ENCODE assay signal across 8 mouse cellular contexts in the genomic region with DNA sequence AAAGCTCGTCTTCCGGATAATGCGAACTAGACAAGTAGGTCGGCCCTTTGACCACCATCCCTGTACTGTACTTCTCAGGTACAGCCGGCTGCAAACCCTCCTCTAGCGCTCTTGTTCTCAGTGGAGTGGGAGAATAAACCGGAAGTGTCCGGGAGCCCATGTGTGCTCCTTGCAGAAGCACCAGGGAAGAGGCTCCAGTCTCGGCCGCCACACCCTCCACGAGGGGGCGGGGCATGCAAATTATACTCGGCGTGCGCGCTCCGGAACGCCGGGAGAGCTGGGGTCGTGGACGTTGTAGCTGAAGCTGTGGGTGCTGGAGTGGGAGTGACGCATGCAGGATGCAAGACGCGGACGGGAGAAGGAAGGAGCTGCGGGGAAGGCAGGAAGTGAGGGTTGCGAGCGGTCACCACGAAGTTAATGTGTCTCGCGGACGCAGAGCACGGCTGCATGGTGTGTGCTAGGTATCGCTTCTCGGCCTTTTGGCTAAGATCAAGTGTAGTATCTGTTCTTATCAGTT. TPM values are rescaled to one million over a fixed set of nuclear protein-coding genes. Genes with fewer than 3 reads are reported as not detected.
DNase-seq lines count a peak whose midpoint lies in the region; ATAC-seq lines count a peak whose summit lies in the region.

No protein-coding gene starts in this region.

- no peaks in the 10 kb centered on the region for H3K36me3 ChIP-seq in hindbrain, embryonic 12.5 days

- no peaks in the 10 kb centered on the region for H3K9me3 ChIP-seq in hindbrain, embryonic 12.5 days (replicated peaks)

- peak overlapping the region; percentile 90 for H3K27ac ChIP-seq in hindbrain, embryonic 12.5 days

- H3K4me2 ChIP-seq in hindbrain, embryonic 12.5 days (replicated peaks), result peak overlapping the region; percentile 52

- H3K9ac ChIP-seq in hindbrain, embryonic 12.5 days, result peak overlapping the region; percentile 59

- no peaks in the 10 kb centered on the region for H3K27me3 ChIP-seq in hindbrain, embryonic 12.5 days

- peak; percentile 92 for ATAC-seq in hindbrain, embryonic 12.5 days (ENCODE audit: low FRiP score)

- peak overlapping the region; percentile 39 for H3K4me3 ChIP-seq in hindbrain, embryonic 12.5 days

- WGBS in hindbrain, embryonic 12.5 days, result 3% methylated on average over 35 of the region's 35 CpGs

- DNase-seq in MN1 (ENCODE audit: low spot score), result peak; percentile 95
- DNase-seq in cerebellum, adult 9-10 months, result peak; percentile 86
- DNase-seq in frontal cortex, adult 2 months (ENCODE audit: extremely low spot score in 1 of 2, low spot score in 1 of 2), result peak; percentile 72 to 86
- DNase-seq in layer of hippocampus, postnatal 14 days (ENCODE audit: low spot score in 2 of 2), result peak; percentile 80 to 82
- DNase-seq in lung, postnatal 14 days, result peak; percentile 88
- peak; percentile 79 for DNase-seq in retina, adult 2 months (ENCODE audit: low read depth, low spot score)
- DNase-seq in thymus, postnatal 36 days, result peak; percentile 85 to 86

- peaks cover 20% of the 10 kb centered on the region for H3K4me1 ChIP-seq in hindbrain, embryonic 12.5 days

RNA-seq across cellular contexts. Expression of a gene that starts 29.5 kb away (rescaled TPM):
- 7.6 and 8.6 TPM in 2 replicates for polyA plus RNA-seq in frontal cortex, adult 2 months (2012; rRNA removed)
- 13.2 and 16.5 TPM in 2 replicates for polyA plus RNA-seq in hindbrain, embryonic 12.5 days (2016; fragmentation: Nextera tagmentation; extraction: Ambion mirVana)
- total RNA-seq in layer of hippocampus, postnatal 14 days (2021), result 1 to 10 TPM; 5.9 to 6.1 TPM

RNA-seq across cellular contexts. Expression of a gene that starts 29.6 kb away (rescaled TPM):
- polyA plus RNA-seq in frontal cortex, adult 2 months (2012; rRNA removed), result 19.6 and 20.4 TPM in 2 replicates
- 31.0 and 36.0 TPM in 2 replicates for polyA plus RNA-seq in hindbrain, embryonic 12.5 days (2016; fragmentation: Nextera tagmentation; extraction: Ambion mirVana)
- 10 to 100 TPM; 25.5 to 26.1 TPM for total RNA-seq in layer of hippocampus, postnatal 14 days (2021)

RNA-seq across cellular contexts. Expression of a gene that starts 42.5 kb away (rescaled TPM):
- polyA plus RNA-seq in frontal cortex, adult 2 months (2012; rRNA removed), result 3.3 and 4.1 TPM in 2 replicates
- polyA plus RNA-seq in hindbrain, embryonic 12.5 days (2016; fragmentation: Nextera tagmentation; extraction: Ambion mirVana), result 11.9 and 12.9 TPM in 2 replicates
- total RNA-seq in layer of hippocampus, postnatal 14 days (2021), result 1 to 10 TPM; 3.1 to 4.5 TPM

RNA-seq across cellular contexts. Expression of a gene that starts 52.6 kb away (rescaled TPM):
- 10.3 and 10.9 TPM in 2 replicates for polyA plus RNA-seq in frontal cortex, adult 2 months (2012; rRNA removed)
- 44.0 and 47.0 TPM in 2 replicates for polyA plus RNA-seq in hindbrain, embryonic 12.5 days (2016; fragmentation: Nextera tagmentation; extraction: Ambion mirVana)
- total RNA-seq in layer of hippocampus, postnatal 14 days (2021), result 10 to 100 TPM; 12.3 to 13.1 TPM

Comparison
In these comparisons a context has a peak if more than half of its experiments do, and no peak if none do; other contexts are left out.
1. Peak in every context shown above with its lines: DNase-seq, ATAC-seq, H3K4me3 ChIP-seq and H3K27ac ChIP-seq.